Mouse (Mus musculus) embryonic fibroblast, embryonic 13.5 days (primary cell): ENCODE measurements around the gene Jade2.

ENCODE experiments used
- CTCF ChIP-seq: IDR thresholded peaks from 2 replicates; pipeline ENCODE4 v1.5.1; 2011; ENCODE audit warnings: mild to moderate bottlenecking, control low read depth, low read length, moderate library complexity, borderline replicate concordance; ENCODE audit not compliant: insufficient read depth
- POLR2A ChIP-seq: IDR thresholded peaks from 2 replicates; pipeline ENCODE4 v1.6.1; 2011; ENCODE audit warnings: low read depth, mild to moderate bottlenecking, control low read depth, low read length, moderate library complexity

DNA sequence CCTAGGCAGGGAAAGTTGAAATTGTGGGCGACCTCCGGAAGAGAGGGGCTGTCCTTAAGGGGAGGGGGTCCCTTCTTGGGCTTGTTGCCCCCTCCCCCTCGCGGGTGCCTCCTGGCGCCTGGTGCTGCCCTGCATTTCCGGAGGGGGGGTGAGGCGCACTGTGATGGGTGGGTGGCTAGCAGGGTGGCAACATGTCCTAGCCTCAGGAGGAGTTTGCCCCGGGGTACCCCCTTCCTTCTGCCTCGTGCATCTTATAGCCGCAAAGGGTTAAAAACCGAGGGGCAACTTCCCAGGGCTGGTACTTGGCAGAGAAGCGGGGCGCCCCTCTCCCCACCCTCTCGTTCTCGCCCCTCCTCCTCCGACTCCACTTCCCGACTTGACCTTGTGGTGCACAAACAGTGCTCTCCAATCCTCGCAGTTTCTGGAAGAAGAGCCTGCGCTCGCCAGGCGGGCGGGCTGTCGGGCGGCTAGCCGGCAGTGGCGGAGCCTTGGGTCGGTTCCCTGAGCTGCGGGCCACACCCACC is 1.1 kb upstream of the Jade2 start:
- no peak for TF ChIP-seq CTCF
- TF ChIP-seq POLR2A = peak; percentile 58
